In genomic region chr8:123132953-123133352, GRCm38 (mm10) we compare ENCODE assay signal across 21 mouse cellular contexts. TPM values are rescaled to one million over a fixed set of nuclear protein-coding genes. Genes with fewer than 3 reads are reported as not detected.
DNase-seq lines count a peak whose midpoint lies in the region; ATAC-seq and TF ChIP-seq lines count a peak whose summit lies in the region.
"Had no signal": no experiment of that assay in that cellular context is flagged by ENCODE, and none has a peak within 500 bp of the region (broad histone marks: within the 10 kb centered on the region; RNA-seq: fewer than 3 reads in every experiment).

No protein-coding gene starts in this region.

- no peaks in the 10 kb centered on the region for H3K9me3 ChIP-seq in intestine, postnatal 0 days (ENCODE audit: control insufficient read depth)
- H3K9me3 ChIP-seq in intestine, embryonic 16.5 days (ENCODE audit: control insufficient read depth, low read length): no peaks in the 10 kb centered on the region
- no peaks in the 10 kb centered on the region for H3K9me3 ChIP-seq in liver, embryonic 14.5 days (ENCODE audit: control insufficient read depth, low read length)
- H3K9me3 ChIP-seq in liver, embryonic 11.5 days (ENCODE audit: control insufficient read depth, low read length): 0 out of 2 replicates have a peak, but pooled peaks cover 2% of the 10 kb centered on the region
- no peaks in the 10 kb centered on the region for H3K9me3 ChIP-seq in stomach, postnatal 0 days (ENCODE audit: control insufficient read depth, low read length)
- H3K9me3 ChIP-seq: hindbrain, embryonic 15.5 days had no signal

- DNase-seq in liver, embryonic 14.5 days (ENCODE audit: low read depth in 3 of 3, low spot score in 3 of 3): no peak
- DNase-seq in liver, embryonic 11.5 days (ENCODE audit: low spot score): no peak
- no peak for DNase-seq in testis, postnatal 14 days (ENCODE audit: low spot score)
- no peak for DNase-seq in stomach, postnatal 0 days (ENCODE audit: low spot score)
- DNase-seq in adrenal gland, postnatal 4 days (ENCODE audit: low spot score in 2 of 2): no peak
- DNase-seq: adrenal gland, postnatal 25 days; cerebellum, adult 11 months; cerebellum, adult 9-11 months; heart, postnatal 4 days; kidney, adult 11 months; lung, adult 2 months had no signal

- TF ChIP-seq POLR2A in testis, adult 2 months (IDR thresholded peaks at IDR 0.05; ENCODE audit: control insufficient read depth, low read depth, low read length): no peak

- H3K4me3 ChIP-seq in intestine, postnatal 0 days (ENCODE audit: low read depth, low read length): no peak overlapping the region
- H3K4me3 ChIP-seq in intestine, embryonic 16.5 days (ENCODE audit: low read length): no peak overlapping the region
- H3K4me3 ChIP-seq in liver, embryonic 14.5 days (ENCODE audit: insufficient read depth in 1 of 2, low read depth in 2 of 2, low read length in 2 of 2): no peak overlapping the region
- no peak overlapping the region for H3K4me3 ChIP-seq in liver, embryonic 11.5 days (ENCODE audit: low read depth, low read length)
- H3K4me3 ChIP-seq in testis, adult 2 months (ENCODE audit: control insufficient read depth, low read depth, low read length): no peak overlapping the region
- H3K4me3 ChIP-seq in stomach, postnatal 0 days (ENCODE audit: low read depth, low read length): no peak overlapping the region
- H3K4me3 ChIP-seq: hindbrain, embryonic 15.5 days had no signal

- peak; percentile 37; the same call in 1 of the 2 replicates for TF ChIP-seq CTCF in intestine, postnatal 0 days (IDR thresholded peaks at IDR 0.05; ENCODE audit: low read depth)
- peak; percentile 48; the same call in 1 of the 2 replicates for TF ChIP-seq CTCF in liver, embryonic 14.5 days (IDR thresholded peaks at IDR 0.05; ENCODE audit: low read depth)
- peak; percentile 71; the same call in 1 of the 2 replicates for TF ChIP-seq CTCF in testis, adult 2 months (IDR thresholded peaks at IDR 0.05; ENCODE audit: control insufficient read depth, insufficient read depth, insufficient replicate concordance, low read depth, low read length)
- peak; percentile 42 for TF ChIP-seq CTCF in stomach, postnatal 0 days (IDR thresholded peaks at IDR 0.05; ENCODE audit: low read depth)

- H3K27ac ChIP-seq in intestine, postnatal 0 days (ENCODE audit: low read depth, low read length): no peak overlapping the region
- H3K27ac ChIP-seq in intestine, embryonic 16.5 days (ENCODE audit: low read length): no peak overlapping the region
- H3K27ac ChIP-seq in liver, embryonic 14.5 days: no peak overlapping the region
- no peak overlapping the region for H3K27ac ChIP-seq in liver, embryonic 11.5 days (ENCODE audit: low read depth, low read length)
- H3K27ac ChIP-seq in testis, adult 2 months (ENCODE audit: control insufficient read depth, insufficient read depth, low read depth, low read length): no peak overlapping the region
- no peak overlapping the region for H3K27ac ChIP-seq in stomach, postnatal 0 days (replicated peaks)
- H3K27ac ChIP-seq: hindbrain, embryonic 15.5 days; macrophage had no signal

- WGBS in intestine, postnatal 0 days: 98% methylated on average over 2 of the region's 2 CpGs
- WGBS in intestine, embryonic 16.5 days: 94% methylated on average over 2 of the region's 2 CpGs
- 79% methylated on average over 2 of the region's 2 CpGs for WGBS in liver, embryonic 14.5 days (ENCODE audit: insufficient replicate concordance)
- 97% methylated on average over 2 of the region's 2 CpGs for WGBS in liver, embryonic 11.5 days
- 88% methylated on average over 2 of the region's 2 CpGs for WGBS in stomach, postnatal 0 days

- no peak overlapping the region for H3K9ac ChIP-seq in intestine, postnatal 0 days (ENCODE audit: low read depth, low read length)
- H3K9ac ChIP-seq in intestine, embryonic 16.5 days (ENCODE audit: low read depth, low read length): no peak overlapping the region
- H3K9ac ChIP-seq in liver, embryonic 14.5 days (replicated peaks): no peak overlapping the region
- no peak overlapping the region for H3K9ac ChIP-seq in liver, embryonic 11.5 days (ENCODE audit: low read depth, low read length)
- H3K9ac ChIP-seq in stomach, postnatal 0 days (ENCODE audit: low read length): no peak overlapping the region
- H3K9ac ChIP-seq: hindbrain, embryonic 15.5 days had no signal

- ATAC-seq in intestine, postnatal 0 days: no peak
- ATAC-seq in intestine, embryonic 16.5 days: no peak
- no peak for ATAC-seq in liver, embryonic 14.5 days (ENCODE audit: insufficient read depth)
- ATAC-seq in liver, embryonic 11.5 days (replicated peaks; ENCODE audit: low FRiP score): no peak
- no peak for ATAC-seq in stomach, postnatal 0 days (ENCODE audit: low FRiP score, low TSS enrichment)
- ATAC-seq: forebrain, embryonic 16.5 days had no signal

- no peaks in the 10 kb centered on the region for H3K27me3 ChIP-seq in intestine, postnatal 0 days (replicated peaks; ENCODE audit: control insufficient read depth, insufficient read depth, low read length)
- no peaks in the 10 kb centered on the region for H3K27me3 ChIP-seq in intestine, embryonic 16.5 days (replicated peaks; ENCODE audit: control insufficient read depth, insufficient read depth, low read length)
- no peaks in the 10 kb centered on the region for H3K27me3 ChIP-seq in liver, embryonic 14.5 days (ENCODE audit: control insufficient read depth, insufficient read depth, low read length)
- H3K27me3 ChIP-seq in liver, embryonic 11.5 days (replicated peaks; ENCODE audit: control insufficient read depth, insufficient read depth, low read length): 0 out of 2 replicates have a peak, but pooled peaks cover 3% of the 10 kb centered on the region
- H3K27me3 ChIP-seq in testis, adult 2 months (ENCODE audit: control insufficient read depth, insufficient read depth, low read length): no peaks in the 10 kb centered on the region
- no peaks in the 10 kb centered on the region for H3K27me3 ChIP-seq in stomach, postnatal 0 days (ENCODE audit: control insufficient read depth, insufficient read depth, low read length)
- H3K27me3 ChIP-seq: hindbrain, embryonic 15.5 days had no signal

- no peaks in the 10 kb centered on the region for H3K36me3 ChIP-seq in intestine, postnatal 0 days (ENCODE audit: control insufficient read depth, insufficient read depth)
- no peaks in the 10 kb centered on the region for H3K36me3 ChIP-seq in intestine, embryonic 16.5 days (ENCODE audit: control insufficient read depth, insufficient read depth, low read length)
- H3K36me3 ChIP-seq in liver, embryonic 14.5 days (replicated peaks; ENCODE audit: control insufficient read depth, insufficient read depth, low read depth): no peaks in the 10 kb centered on the region
- H3K36me3 ChIP-seq in liver, embryonic 11.5 days (ENCODE audit: control insufficient read depth, insufficient read depth, low read length): no peaks in the 10 kb centered on the region
- no peaks in the 10 kb centered on the region for H3K36me3 ChIP-seq in testis, adult 2 months (ENCODE audit: control insufficient read depth, insufficient read depth, low read length)
- H3K36me3 ChIP-seq in stomach, postnatal 0 days (ENCODE audit: control insufficient read depth, insufficient read depth, low read length): no peaks in the 10 kb centered on the region
- H3K36me3 ChIP-seq: hindbrain, embryonic 15.5 days had no signal

- H3K4me2 ChIP-seq in intestine, postnatal 0 days (replicated peaks; ENCODE audit: low read depth): no peak overlapping the region
- no peak overlapping the region for H3K4me2 ChIP-seq in intestine, embryonic 16.5 days (ENCODE audit: low read depth, low read length)
- H3K4me2 ChIP-seq in liver, embryonic 14.5 days (ENCODE audit: low read depth): no peak overlapping the region
- no peak overlapping the region for H3K4me2 ChIP-seq in liver, embryonic 11.5 days
- no peak overlapping the region for H3K4me2 ChIP-seq in stomach, postnatal 0 days (replicated peaks; ENCODE audit: low read depth)
- H3K4me2 ChIP-seq: hindbrain, embryonic 15.5 days had no signal

- H3K4me1 ChIP-seq in intestine, postnatal 0 days (replicated peaks; ENCODE audit: control insufficient read depth, insufficient read depth, low read length): no peaks in the 10 kb centered on the region
- H3K4me1 ChIP-seq in intestine, embryonic 16.5 days (ENCODE audit: control insufficient read depth, insufficient read depth, low read length): peaks cover 10% of the 10 kb centered on the region
- no peaks in the 10 kb centered on the region for H3K4me1 ChIP-seq in liver, embryonic 14.5 days (replicated peaks; ENCODE audit: control insufficient read depth in 2 of 2, insufficient read depth in 2 of 2, low read length in 1 of 2)
- 0 out of 2 replicates have a peak, but pooled peaks cover 3% of the 10 kb centered on the region for H3K4me1 ChIP-seq in liver, embryonic 11.5 days (replicated peaks; ENCODE audit: control insufficient read depth, insufficient read depth, low read length)
- H3K4me1 ChIP-seq in testis, adult 2 months (ENCODE audit: control insufficient read depth, insufficient read depth, low read length): peaks cover 15% of the 10 kb centered on the region
- H3K4me1 ChIP-seq in stomach, postnatal 0 days (replicated peaks; ENCODE audit: control insufficient read depth, insufficient read depth): peaks cover 1% of the 10 kb centered on the region; the same call in 1 of the 2 replicates

- TF ChIP-seq EP300 in liver, embryonic 14.5 days (IDR thresholded peaks at IDR 0.05; ENCODE audit: low read depth): no peak
- no peak for TF ChIP-seq EP300 in stomach, postnatal 0 days (optimal IDR thresholded peaks at IDR 0.05)

RNA-seq across cellular contexts. Expression of gene Cpne7, which starts 15.8 kb away (rescaled TPM):
- polyA plus RNA-seq in intestine, postnatal 0 days (2015; fragmentation: Nextera tagmentation; extraction: Ambion mirVana): 0.46 and 0.67 TPM in 2 replicates
- polyA plus RNA-seq in intestine, embryonic 16.5 days (2015; fragmentation: Nextera tagmentation; extraction: Ambion mirVana): 0.78 and 0.93 TPM in 2 replicates
- polyA plus RNA-seq in liver, embryonic 14.5 days (2012; rRNA removed): 1.7 and 1.9 TPM in 2 replicates
- 0.58 and 0.65 TPM in 2 replicates for polyA plus RNA-seq in liver, embryonic 14.5 days (2014; fragmentation: Nextera tagmentation; extraction: Ambion mirVana)
- polyA plus RNA-seq in liver, embryonic 11.5 days (2014; fragmentation: Nextera tagmentation; extraction: Ambion mirVana): 5.2 and 5.9 TPM in 2 replicates
- polyA plus RNA-seq in testis, adult 2 months (2012; rRNA removed): 1.1 and 1.3 TPM in 2 replicates
- 1.4 TPM in 2 replicates for polyA plus RNA-seq in stomach, postnatal 0 days (2015; fragmentation: Nextera tagmentation; extraction: Ambion mirVana)
- total RNA-seq in adrenal gland, postnatal 4 days (2021): 1 to 10 TPM; 6.3 to 7.3 TPM
- polyA plus RNA-seq: macrophage had no signal

RNA-seq across cellular contexts. Expression of gene Sult5a1, which starts 25.2 kb away (rescaled TPM):
- 3.4 and 3.5 TPM in 2 replicates for polyA plus RNA-seq in intestine, postnatal 0 days (2015; fragmentation: Nextera tagmentation; extraction: Ambion mirVana)
- polyA plus RNA-seq in intestine, embryonic 16.5 days (2015; fragmentation: Nextera tagmentation; extraction: Ambion mirVana): 9.3 and 9.6 TPM in 2 replicates
- polyA plus RNA-seq in liver, embryonic 14.5 days (2012; rRNA removed): 0.75 and 1.1 TPM in 2 replicates
- polyA plus RNA-seq in liver, embryonic 14.5 days (2014; fragmentation: Nextera tagmentation; extraction: Ambion mirVana): 0.69 and 0.91 TPM in 2 replicates
- polyA plus RNA-seq in liver, embryonic 11.5 days (2014; fragmentation: Nextera tagmentation; extraction: Ambion mirVana): 4.6 and 5.6 TPM in 2 replicates
- 3.8 and 5.2 TPM in 2 replicates for polyA plus RNA-seq in testis, adult 2 months (2012; rRNA removed)
- 7.8 and 9.3 TPM in 2 replicates for polyA plus RNA-seq in stomach, postnatal 0 days (2015; fragmentation: Nextera tagmentation; extraction: Ambion mirVana)
- 10 to 100 TPM; 14.6 to 16.6 TPM for total RNA-seq in adrenal gland, postnatal 4 days (2021)
- total RNA-seq: common myeloid progenitor, adult 5-6 weeks; left cerebral cortex, postnatal 36 days; monocyte, adult 5-6 weeks; neutrophil, adult 5-6 weeks had no signal
- polyA plus RNA-seq: macrophage had no signal

RNA-seq across cellular contexts. Expression of gene Rpl13, which starts 30.8 kb away (rescaled TPM):
- 948 and 1,014 TPM in 2 replicates for polyA plus RNA-seq in intestine, postnatal 0 days (2015; fragmentation: Nextera tagmentation; extraction: Ambion mirVana)
- 1,403 and 1,521 TPM in 2 replicates for polyA plus RNA-seq in intestine, embryonic 16.5 days (2015; fragmentation: Nextera tagmentation; extraction: Ambion mirVana)
- 1,340 and 1,385 TPM in 2 replicates for polyA plus RNA-seq in liver, embryonic 14.5 days (2012; rRNA removed)
- polyA plus RNA-seq in liver, embryonic 14.5 days (2014; fragmentation: Nextera tagmentation; extraction: Ambion mirVana): 1,145 and 1,179 TPM in 2 replicates
- polyA plus RNA-seq in liver, embryonic 11.5 days (2014; fragmentation: Nextera tagmentation; extraction: Ambion mirVana): 1,965 and 2,035 TPM in 2 replicates
- polyA plus RNA-seq in testis, adult 2 months (2012; rRNA removed): 834 and 1,155 TPM in 2 replicates
- 1,460 and 1,506 TPM in 2 replicates for polyA plus RNA-seq in stomach, postnatal 0 days (2015; fragmentation: Nextera tagmentation; extraction: Ambion mirVana)
- 100 to 1,000 TPM; 895 to 902 TPM for total RNA-seq in adrenal gland, postnatal 4 days (2021)

RNA-seq across cellular contexts. Expression of gene Dpep1, which starts 53.1 kb away (rescaled TPM):
- polyA plus RNA-seq in intestine, postnatal 0 days (2015; fragmentation: Nextera tagmentation; extraction: Ambion mirVana): 30.8 and 32.7 TPM in 2 replicates
- 7.5 and 12.6 TPM in 2 replicates for polyA plus RNA-seq in intestine, embryonic 16.5 days (2015; fragmentation: Nextera tagmentation; extraction: Ambion mirVana)
- polyA plus RNA-seq in liver, embryonic 14.5 days (2012; rRNA removed): 0.07 and 0.14 TPM in 2 replicates
- 0.06 and 0.23 TPM in 2 replicates for polyA plus RNA-seq in liver, embryonic 14.5 days (2014; fragmentation: Nextera tagmentation; extraction: Ambion mirVana)
- 0.52 and 1.3 TPM in 2 replicates for polyA plus RNA-seq in liver, embryonic 11.5 days (2014; fragmentation: Nextera tagmentation; extraction: Ambion mirVana)
- 9.6 and 10.5 TPM in 2 replicates for polyA plus RNA-seq in testis, adult 2 months (2012; rRNA removed)
- 10.0 and 13.6 TPM in 2 replicates for polyA plus RNA-seq in stomach, postnatal 0 days (2015; fragmentation: Nextera tagmentation; extraction: Ambion mirVana)
- total RNA-seq in adrenal gland, postnatal 4 days (2021): 10 to 100 TPM; 16.8 to 29.2 TPM
- total RNA-seq: common myeloid progenitor, adult 5-6 weeks; left cerebral cortex, postnatal 36 days; monocyte, adult 5-6 weeks; neutrophil, adult 5-6 weeks had no signal
- polyA plus RNA-seq: macrophage had no signal
